Comparison of ENCODE assay signal across 24 mouse cellular contexts in genomic region chr3:41151989-41152388, GRCm38 (mm10).
DNase-seq lines count a peak whose midpoint lies in the region.
"Had no signal": no experiment of that assay in that cellular context is flagged by ENCODE, and none has a peak within 500 bp of the region (broad histone marks: within the 10 kb centered on the region; RNA-seq: fewer than 3 reads in every experiment).

No protein-coding gene starts in this region.

- no peaks in the 10 kb centered on the region for H3K27me3 ChIP-seq in heart, embryonic 10.5 days (ENCODE audit: insufficient read depth, poor library complexity, severe bottlenecking)
- H3K27me3 ChIP-seq: CH12.LX; embryonic facial prominence, embryonic 12.5 days; embryonic facial prominence, embryonic 15.5 days; forebrain, embryonic 15.5 days; hindbrain, embryonic 13.5 days; Patski had no signal

- H3K27ac ChIP-seq in heart, embryonic 10.5 days = 0 out of 2 replicates have a peak overlapping the region, but pooled peaks have one; percentile 42
- H3K27ac ChIP-seq: embryonic facial prominence, embryonic 12.5 days; embryonic facial prominence, embryonic 15.5 days; forebrain, embryonic 15.5 days; heart, adult 2 months; hindbrain, embryonic 10.5 days; hindbrain, embryonic 13.5 days had no signal

- peaks cover 13% of the 10 kb centered on the region; the same call in 1 of the 2 replicates for H3K4me1 ChIP-seq in heart, embryonic 10.5 days
- H3K4me1 ChIP-seq: embryonic facial prominence, embryonic 12.5 days; embryonic facial prominence, embryonic 15.5 days; forebrain, embryonic 15.5 days; hindbrain, embryonic 10.5 days; hindbrain, embryonic 13.5 days had no signal

- H3K4me3 ChIP-seq in heart, embryonic 10.5 days = no peak overlapping the region
- H3K4me3 ChIP-seq: embryonic facial prominence, embryonic 12.5 days; embryonic facial prominence, embryonic 15.5 days; forebrain, embryonic 15.5 days; heart, adult 2 months; hindbrain, embryonic 10.5 days; hindbrain, embryonic 13.5 days had no signal

- intact Hi-C loops in heart, postnatal 10 days (cut with DNase I) = no loop called here

- DNase-seq in heart, embryonic 10.5 days (ENCODE audit: low spot score) = peak; percentile 66
- no peak for DNase-seq in heart, postnatal 10 days
- DNase-seq in urinary bladder, postnatal 14 days (ENCODE audit: low spot score) = peak; percentile 13
- no peak for DNase-seq in urinary bladder, postnatal 10 days (ENCODE audit: low spot score)
- peak; percentile 32 for DNase-seq in yolk sac, embryonic 10.5 days (ENCODE audit: low spot score)
- DNase-seq in kidney, adult 9 months = no peak
- DNase-seq: adrenal gland, adult 2 months; adrenal gland, postnatal 14 days; B cell, adult 2 months; cerebellum, adult 11 months; cerebellum, adult 2 months; cerebellum, adult 9-11 months; cerebellum, postnatal 25 days; gastrocnemius, postnatal 25 days; heart, adult 2 months; kidney, adult 18-20 months had no signal

- WGBS in heart, embryonic 10.5 days = 38% methylated on average over 7 of the region's 7 CpGs

- no peaks in the 10 kb centered on the region for H3K36me3 ChIP-seq in heart, embryonic 10.5 days
- H3K36me3 ChIP-seq: embryonic facial prominence, embryonic 12.5 days; embryonic facial prominence, embryonic 15.5 days; forebrain, embryonic 15.5 days; G1E; hindbrain, embryonic 10.5 days; hindbrain, embryonic 13.5 days had no signal

- H3K9me3 ChIP-seq in heart, embryonic 10.5 days = no peaks in the 10 kb centered on the region
- H3K9me3 ChIP-seq: embryonic facial prominence, embryonic 12.5 days; embryonic facial prominence, embryonic 15.5 days; forebrain, embryonic 15.5 days; G1E; hindbrain, embryonic 10.5 days; hindbrain, embryonic 13.5 days had no signal

Comparison
In these comparisons a context has a peak if more than half of its experiments do, and no peak if none do; other contexts are left out.
1. DNase-seq: peak in heart, embryonic 10.5 days (single experiment), urinary bladder, postnatal 14 days (single experiment) and yolk sac, embryonic 10.5 days (single experiment); none in heart, postnatal 10 days (0 of 2), urinary bladder, postnatal 10 days (single experiment) and kidney, adult 9 months (single experiment).